Mouse (Mus musculus) cerebellum, adult 11 months (tissue): ENCODE measurements around the gene Rnd2.
"Not testable (repeated sequence)": the region's sequence is repeated elsewhere in the genome, so short reads cannot be mapped to it uniquely, and the experiment has no call there.

Source experiments
- DNase-seq: peaks from one replicate; pipeline ENCODE4 v3.0.0; 2022

Rnd2 gene

DNA sequence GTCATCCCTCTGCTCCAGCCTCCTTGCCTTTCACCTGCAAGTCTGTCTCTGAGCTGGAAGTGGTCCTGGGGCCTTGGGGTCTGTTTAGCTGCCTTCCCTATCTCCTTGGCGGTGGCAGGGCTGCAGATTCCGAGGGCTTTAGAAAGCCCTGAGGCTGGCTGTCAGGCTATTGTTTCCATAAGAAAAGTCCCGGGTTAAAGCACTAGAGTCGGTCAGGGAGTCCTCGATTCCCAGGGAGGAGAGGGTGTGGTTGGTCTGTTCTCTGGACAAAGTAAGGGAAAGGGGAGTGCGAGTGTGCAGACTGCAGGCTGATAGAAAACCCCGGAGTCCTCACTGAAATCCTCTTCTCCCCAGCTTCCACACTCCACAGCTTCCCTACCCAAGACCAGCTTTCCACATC lies 5.4 kb downstream of the Rnd2 start:
- DNase-seq = no peak

DNA sequence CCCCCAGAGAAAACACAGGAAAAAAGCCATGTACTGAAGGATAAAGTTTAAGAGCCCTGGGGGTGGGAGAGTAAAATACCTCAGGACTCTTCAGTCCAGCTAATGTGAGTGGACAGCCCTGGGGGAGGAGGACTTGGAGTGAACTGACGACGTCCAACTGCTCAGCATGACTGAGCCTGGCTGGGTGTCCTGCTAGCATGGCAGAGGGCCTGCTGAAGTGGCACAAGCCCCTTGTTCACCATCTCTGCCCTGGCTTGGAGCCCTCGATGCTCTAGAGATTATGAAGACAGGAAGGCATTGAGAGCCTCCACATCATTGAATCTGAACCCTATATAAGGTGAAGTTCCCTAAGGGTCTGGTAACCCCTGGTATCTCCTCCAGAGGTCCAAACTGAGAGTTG lies 7.1 kb downstream of the Rnd2 start:
- DNase-seq = no peak

DNA sequence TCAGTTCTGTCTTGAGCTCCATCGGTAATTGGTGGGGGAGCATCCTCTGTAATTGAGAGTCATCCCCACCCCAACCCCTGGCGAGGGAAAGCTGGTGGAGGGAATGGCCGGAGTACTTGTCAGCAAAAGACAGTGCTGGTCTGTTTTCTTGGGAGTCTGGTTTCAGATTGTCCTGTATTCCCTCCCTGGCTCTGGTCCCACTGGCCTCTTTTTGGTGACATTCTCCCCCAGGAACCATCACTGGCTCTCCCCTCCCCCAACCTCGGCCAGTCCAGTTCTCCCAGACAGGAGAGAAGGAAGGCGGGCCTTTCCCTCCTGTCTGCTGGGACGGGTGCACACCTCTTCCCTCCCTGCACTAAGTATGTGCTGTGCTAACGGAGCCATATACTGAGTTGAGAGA lies 7.5 kb downstream of the Rnd2 start:
- no peak for DNase-seq

DNA sequence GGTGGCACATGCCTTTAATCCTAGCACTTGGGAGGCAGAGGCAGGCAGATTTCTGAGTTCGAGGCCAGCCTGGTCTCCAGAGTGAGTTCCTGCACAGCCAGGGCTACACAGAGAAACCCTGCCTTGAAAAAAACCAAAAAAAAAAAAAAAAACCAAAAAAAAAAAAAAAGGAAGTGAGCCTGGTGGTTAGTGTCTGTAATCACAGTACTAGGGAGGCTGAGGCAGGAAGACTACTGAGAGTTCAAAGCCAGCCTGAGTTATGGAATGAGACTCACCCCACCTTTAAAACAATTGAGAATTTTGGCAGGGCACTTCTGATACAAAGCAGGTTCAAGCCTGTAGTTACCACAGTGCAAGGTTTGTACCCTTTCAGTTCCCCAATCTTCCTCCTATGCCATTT lies 8.9 kb downstream of the Rnd2 start:
- not testable (repeated sequence) for DNase-seq

DNA sequence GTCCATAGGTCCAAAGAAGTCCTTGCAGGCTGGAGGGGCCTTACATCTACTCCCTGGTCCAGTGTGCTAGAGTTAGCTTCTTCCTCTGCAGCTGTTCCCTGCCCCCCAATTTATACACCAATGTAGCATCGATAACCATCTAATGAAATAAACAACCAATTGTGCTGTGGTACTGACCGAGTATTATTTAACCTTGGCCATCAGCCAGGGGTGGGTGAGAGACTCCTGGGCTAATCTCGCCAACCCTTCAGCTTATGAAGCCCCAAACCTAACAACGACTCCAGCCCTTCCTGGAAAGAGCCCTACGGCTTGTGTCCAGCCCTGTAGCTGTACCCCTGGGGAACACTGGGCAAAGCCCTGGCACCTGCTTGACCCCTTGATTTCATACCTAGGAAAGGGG lies 9.5 kb downstream of the Rnd2 start:
- no peak for DNase-seq

DNA sequence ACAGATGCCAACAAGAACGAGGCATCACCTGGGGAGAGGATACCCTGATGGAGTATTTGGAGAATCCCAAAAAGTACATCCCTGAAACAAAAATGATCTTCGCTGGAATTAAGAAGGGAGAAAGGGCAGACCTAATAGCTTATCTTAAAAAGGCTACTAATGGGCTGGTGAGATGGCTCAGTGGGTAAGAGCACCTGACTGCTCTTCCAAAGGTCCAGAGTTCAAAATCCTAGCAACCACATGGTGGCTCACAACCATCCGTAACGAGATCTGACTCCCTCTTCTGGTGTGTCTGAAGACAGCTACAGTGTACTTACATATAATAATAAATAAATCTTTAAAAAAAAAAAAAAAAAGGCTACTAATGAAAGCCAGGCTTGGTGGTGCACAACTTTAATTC lies 11.6 kb downstream of the Rnd2 start:
- DNase-seq = not testable (repeated sequence)

DNA sequence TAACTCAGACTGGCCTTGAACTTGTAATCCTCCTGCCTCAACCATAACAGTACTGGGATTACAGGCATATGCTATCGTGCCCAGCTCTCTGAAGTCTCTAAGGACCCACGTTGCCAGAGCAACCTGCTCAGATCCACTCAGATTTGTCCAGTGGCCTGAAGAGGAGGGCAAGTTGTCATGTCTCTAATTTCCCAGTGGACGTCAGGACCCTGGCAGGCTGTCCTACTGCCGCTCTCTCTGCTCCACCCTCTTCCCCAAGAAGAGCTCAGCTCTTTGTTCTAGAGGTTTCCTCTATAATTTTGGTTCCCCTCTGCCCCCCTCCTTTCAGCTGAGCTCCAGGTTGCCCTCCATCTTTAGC lies 12.4 kb downstream of the Rnd2 start:
- DNase-seq = no peak

DNA sequence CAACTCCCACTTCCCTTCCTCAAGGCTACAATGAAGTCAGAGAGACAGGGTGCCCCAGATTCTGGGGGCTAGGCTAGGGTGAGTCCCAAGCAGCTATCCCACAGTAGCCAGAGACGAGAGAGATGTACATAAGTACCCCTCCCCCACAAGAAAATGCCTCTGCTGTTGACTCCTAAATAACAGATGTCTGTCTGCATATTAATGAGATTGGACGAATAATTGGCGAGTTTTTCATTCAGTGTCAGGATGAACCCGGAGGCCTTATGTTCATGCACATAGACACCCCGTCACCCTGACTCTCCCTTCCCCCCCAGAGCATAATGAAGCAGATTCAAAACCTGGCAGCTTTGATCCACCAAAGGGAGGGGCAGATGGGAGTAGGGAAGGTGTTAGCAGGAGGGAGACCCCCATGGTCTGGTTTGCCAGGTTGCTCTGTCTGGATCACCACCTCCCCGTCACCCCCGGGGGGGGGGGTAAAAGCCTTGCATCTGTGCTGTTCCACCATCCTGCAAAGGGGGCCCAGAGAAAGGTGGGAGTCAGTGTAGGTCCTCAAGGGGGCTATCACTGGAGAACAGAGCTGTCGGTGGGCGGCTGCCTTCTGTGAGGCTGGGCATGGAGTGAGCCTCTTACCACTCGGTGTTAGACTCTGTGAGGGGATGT lies 12.9 kb downstream of the Rnd2 start:
- no peak for DNase-seq

DNA sequence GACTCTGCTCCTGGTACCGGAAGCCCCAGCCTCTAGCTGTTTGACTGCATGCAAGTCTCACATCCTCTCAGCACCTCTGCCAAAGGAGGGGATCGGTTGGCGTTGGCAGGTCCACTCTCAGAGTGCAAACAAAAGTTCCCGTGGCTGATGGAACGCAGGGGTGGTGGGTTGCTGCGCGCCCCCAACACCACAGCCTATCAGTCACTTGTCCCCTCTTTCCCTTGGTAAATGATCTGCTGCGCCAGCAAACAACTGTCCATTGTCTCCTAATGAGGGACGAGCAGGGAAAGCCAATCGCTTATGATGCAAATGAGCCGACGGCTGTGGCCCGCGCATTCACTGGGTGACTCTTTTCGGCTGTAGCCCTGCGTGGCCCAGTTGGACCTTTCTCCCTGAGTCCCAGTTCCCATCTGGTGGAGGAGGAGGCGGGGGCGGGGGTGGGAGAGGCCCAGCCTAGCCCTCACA lies 14.4 kb downstream of the Rnd2 start:
- DNase-seq = no peak

DNA sequence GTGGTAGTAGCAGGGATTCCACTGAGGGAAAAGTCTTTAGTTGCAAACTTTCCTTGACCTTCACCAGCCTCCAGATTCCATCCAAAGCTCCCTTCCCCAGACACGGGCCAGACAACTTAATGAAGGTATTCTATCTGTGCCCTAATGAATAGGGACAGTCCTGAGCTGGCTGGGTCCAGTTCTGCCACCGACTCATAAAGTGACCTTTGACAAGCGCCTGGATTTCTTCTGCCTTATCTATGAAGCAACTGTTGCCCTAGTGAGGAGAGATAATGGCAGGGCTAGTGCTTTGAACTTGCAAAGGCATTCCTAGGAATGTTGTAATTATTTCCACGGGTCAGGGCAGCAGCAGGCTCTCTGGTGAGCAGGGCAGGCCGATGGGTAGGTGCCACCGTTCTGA lies 16.1 kb downstream of the Rnd2 start:
- no peak for DNase-seq

DNA sequence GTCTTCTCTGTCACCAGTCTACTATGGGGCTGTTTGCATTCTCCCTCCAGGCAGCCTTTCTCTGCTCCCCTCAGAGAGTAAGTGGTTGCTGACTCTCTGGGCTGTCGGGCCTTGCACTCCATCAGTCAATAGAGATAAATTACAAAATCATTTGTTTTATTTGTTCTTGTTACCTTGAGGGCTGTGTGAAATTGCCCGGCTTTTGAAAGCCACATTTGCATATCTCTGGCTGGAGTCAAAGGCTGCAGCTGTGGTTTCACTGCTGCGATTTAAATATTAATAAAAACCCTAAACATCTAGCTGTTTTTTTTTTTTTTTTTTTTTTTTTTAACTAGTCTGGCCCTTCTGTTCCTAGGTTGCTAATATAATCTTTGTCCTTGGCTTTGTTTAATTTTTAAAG lies 19.0 kb downstream of the Rnd2 start:
- no peak for DNase-seq

DNA sequence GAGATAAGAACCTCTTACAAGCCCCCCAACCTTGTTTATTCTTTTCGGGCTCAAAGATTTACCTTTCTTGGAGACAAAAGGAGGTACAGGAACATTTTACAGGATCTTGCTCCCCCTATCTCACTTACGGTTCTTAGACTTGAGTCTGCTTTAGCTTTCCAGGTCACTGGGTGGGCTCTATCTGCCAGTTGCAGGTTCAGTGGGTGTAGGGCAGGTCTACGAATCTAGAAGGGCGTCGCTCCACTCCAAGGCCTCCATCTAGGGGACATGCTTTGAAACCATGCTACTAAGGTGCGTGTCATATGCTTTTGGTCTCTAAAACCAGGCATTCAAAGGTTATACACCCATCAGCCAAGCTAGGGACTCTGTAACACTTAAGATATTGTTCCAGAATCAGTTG lies 19.4 kb downstream of the Rnd2 start:
- DNase-seq = no peak

DNA sequence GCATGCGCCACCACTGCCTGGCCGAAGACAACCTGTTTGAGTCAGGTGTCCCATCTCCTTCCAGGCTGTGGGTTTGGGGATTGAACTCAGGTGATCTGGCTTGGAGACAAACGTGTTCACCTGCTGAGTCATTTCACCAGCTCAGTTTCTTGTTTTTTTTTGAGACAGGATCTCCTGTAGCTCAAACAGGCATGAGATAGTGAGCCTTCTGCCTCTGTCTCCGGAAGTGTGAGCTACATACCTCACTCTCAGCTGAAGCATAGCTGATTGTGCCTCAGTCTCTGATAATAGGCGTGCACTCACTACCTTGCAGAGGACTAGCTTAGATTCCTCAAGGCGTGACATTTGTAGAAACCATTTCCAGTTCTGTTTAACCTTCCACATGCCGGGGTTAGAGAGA lies 20.0 kb downstream of the Rnd2 start:
- no peak for DNase-seq

DNA sequence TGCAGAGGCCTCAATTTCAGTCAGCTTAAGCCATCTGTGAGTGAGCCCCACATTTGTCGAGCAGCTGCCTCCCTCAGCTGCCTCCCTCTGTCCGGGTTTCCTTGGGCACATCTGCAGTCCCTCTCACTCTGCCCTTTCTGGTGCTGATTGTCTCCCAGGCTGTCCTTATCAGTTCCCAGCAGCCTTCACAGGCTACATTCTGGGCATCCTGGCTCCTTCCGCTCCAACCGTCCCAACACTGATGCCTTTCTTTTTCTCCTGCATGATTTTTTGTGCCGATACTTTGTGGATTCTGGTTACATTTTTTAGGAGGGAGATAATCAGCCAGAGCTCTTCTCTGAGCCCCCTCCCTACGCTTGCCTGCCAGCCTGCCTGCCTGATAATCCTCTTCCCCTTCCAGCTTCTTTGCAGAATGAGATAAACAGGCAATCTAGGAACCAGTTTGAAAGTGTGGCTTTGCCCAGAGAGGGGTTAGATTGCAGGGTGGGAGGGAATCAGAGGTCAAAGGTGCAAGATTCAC lies 20.8 kb downstream of the Rnd2 start:
- no peak for DNase-seq

DNA sequence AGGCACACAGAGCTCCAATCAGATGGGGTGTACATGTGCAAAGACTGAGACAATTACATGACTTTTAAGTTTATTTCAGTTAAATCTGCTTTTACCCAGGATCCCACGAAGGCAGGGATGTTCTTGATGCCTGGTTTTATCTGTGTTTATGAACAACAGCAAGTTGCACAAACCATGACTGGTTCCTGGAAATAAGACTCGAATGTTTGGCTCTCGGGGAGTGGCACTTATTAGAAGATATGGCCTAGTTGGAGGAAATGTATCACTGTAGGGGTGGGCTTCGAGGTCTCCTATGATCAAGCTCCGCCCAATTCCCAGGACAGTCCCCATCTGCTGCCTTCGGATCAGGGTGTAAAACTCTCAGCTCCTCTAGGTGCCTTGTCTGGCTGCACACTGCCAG lies 21.3 kb downstream of the Rnd2 start:
- DNase-seq = no peak

DNA sequence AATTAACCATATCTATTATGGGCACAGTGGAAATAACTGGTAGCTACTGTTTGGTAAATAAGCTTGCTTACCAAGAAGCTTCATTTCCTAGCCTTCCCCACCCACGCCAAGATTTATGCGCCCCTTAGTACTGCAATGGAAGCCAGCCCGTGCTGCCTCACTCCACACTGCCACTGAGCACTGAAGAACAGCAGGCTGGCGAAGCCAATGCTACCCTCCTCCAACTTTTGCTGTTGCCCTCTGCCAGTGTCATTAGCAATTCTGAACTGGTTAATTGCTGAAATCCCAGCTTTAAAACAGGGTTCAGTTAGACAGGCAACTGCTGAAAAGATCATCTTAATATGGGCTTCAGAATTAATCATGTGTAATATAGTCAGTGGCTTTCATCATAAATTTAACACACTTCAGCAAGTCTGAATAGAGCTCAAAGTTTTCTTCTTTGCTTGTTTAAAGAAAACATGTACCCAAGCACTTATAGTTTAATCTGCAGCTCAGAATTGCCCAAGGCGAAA lies 41.5 kb downstream of the Rnd2 start:
- no peak for DNase-seq

DNA sequence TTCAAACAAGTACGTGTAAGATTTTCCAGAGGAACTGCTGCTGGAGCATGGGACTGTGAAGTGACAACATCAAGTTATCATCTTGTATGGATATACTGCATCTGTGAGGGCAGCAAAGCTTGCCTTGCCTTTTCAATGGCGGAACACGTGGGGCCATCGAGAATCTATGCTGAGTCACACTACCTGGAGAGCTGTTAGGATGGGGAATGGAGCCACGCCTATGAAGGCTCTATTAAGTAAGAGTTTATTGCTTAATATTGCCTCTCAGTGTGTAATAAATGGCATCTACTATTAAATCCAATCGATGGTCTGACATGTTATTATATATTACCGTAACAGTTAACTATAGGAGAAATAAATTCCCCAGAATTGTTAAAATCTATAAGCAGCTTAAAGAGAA lies 42.3 kb downstream of the Rnd2 start:
- DNase-seq = no peak

DNA sequence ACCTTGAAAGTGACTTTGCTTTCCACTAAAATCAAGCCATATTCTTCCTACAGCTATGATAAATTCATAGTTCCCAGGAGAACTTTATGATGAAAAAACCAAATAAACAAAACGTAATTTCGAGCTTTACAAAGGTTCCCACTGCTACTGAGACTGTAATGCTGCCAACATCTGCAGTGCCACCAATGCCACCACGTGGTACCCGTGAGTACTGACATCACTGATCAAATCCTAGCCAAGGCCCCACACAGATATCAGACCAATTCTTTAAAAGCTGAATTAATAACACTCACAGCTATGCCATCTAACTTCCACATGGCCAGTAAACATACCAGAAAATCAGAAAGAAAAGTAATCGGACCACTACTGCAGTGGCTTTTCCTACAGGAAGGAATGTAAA lies 54.1 kb downstream of the Rnd2 start:
- no peak for DNase-seq

DNA sequence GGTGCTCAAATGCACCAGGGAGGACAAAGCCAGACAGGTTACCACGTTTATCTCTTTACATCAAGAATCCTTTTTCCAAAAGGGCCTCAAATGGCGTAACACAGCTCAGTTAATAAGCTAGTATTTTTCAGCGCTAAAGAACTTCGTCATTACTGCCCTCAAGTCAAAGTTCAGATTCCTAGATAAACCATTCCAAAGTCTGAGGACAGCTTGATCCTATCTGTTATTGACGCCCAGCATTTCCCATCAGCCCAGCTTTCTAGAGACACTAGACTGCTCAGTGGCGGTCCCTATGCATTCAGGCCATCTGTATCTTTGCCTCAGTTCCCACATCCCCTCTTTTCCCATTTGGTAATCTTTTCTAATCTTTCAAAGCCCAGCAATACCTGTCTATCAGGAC lies 54.6 kb downstream of the Rnd2 start:
- no peak for DNase-seq
